Mouse (Mus musculus) left cerebral cortex, postnatal 25 days (tissue): Measurements from ENCODE around the gene Gm44503. TPM values are rescaled to one million over a fixed set of nuclear protein-coding genes. Genes with fewer than 3 reads are reported as not detected.

Experiments used
- DNase-seq, 2 experiments: peaks; one replicate each; pipeline ENCODE4 v3.0.0; 2022; ENCODE audit warnings: low spot score in 2 of 2, mixed read lengths in 1 of 2
- intact Hi-C: fragments of 180-260 bp; cut with DNase I; formaldehyde crosslinking; loops from one replicate; pipeline ENCODE4 v1.15.1; 2025
- total RNA-seq, 2 experiments: library from RNA; stranded (reverse); gene quantifications; 2 replicates each; pipeline ENCODE4 v1.2.3; 2021

Gm44503 gene
- total RNA-seq, 2 experiments from 2014 or later: 0.09 TPM; not detected in 1

DNA sequence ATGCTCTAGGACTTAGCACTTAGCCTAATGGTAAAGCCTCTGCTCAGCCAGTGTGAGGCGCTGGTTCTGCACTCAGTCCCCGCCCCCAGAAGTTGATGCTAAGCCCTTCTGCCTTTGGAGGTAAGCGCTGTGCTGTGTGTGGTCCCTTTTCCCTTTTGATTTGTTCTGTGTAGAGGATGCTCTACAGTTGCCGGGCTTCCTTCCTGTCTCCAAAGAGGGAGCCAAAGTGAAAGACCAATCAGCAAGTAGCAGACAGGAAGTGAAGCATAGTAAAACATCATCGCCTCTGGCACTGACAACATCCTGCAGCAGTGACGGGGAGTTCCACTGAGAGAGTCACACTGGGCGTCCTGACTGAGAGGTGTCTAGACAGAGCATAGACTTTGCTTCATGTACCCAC, 11.2 kb downstream of the Gm44503 start:
- no peak for DNase-seq
- intact Hi-C loops: loop anchor here (2.0 to 5.0 kb wide), 2 partner anchors 72 to 121 kb away; partner anchors contain the start of genes Pigb and Rab27a

DNA sequence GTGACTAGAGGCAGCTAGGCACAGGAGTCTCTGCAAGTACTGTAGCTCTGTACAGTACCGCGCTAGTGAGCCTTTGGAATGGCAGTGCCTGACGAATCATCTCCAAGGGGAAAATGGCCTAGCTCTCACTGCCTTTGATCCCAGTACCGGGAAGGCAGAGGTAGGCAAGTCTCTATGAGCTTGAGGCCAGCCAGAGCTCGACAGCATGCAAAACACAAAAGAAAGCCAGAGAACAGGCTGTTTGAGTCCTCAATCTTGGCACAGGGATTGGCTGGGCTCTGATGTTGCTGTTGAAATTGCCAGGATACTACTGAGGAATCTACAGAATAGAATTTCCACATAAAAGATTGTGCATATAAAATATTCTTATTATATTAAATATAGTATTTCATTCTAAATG, 13.8 kb downstream of the Gm44503 start:
- intact Hi-C loops: loop anchor here (1.0 kb wide), 1 partner anchor 12 kb away; no protein-coding TSS in a partner anchor
- DNase-seq: no peak

DNA sequence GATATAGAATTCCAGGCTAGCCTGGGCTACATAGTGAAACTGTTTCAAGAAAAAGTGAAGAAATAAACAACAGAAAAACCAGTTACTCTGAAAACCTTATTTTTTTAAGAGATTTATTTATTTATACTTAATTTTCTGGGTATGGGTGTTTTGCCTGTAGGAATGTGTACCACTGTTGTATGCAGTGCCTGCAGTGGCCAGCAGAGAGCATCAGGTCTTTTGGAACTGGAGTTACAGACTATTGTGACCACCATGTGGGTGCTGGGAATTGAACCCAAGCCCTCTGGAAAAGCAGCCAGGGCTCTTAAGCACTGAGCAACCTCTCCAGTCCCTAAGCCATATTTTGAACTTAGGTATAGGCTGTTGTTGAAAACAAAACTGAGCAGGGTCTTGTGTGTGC, 14.3 kb downstream of the Gm44503 start:
- no peak for DNase-seq
- intact Hi-C loops: loop anchor here (1.0 kb wide), 1 partner anchor 11 kb away; no protein-coding TSS in a partner anchor

DNA sequence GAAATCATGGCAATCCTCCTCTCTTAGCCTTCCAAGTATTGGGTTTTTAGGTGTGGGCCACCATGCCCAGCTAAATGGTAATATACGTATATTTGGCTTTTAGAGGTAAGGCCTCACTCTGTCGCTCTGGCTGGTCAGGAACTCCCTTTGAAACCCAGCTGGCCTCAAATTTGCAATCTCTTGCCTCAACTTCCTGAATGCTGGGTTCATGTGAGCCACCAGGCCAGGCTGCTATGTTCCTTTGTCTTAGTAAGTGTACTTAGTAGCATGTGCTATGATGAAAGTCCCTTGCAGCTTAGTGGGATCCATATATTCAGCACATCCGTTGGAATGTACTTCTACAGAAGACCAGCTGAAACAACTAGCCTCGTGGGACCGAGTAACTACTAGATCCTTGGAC, 16.1 kb downstream of the Gm44503 start:
- no peak for DNase-seq
- intact Hi-C loops: no loop called here

DNA sequence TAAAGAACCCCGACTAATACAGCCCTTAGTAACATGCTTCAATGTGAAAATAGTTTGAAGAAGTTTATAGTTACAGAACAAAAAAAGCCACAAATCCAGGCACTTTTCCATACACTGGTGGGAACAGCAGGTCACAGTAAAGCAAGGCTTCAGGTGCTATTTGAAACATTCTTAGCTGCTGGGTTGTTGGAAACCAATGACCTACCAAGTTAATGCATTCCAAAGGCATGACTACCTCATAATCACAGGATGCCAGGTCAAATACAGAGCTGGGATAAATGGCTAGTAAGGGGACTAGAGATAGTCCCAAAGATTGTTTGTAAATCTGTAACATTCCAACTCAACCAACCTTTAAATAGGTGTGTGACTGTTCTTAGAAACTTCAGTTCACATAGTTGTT, 16.6 kb downstream of the Gm44503 start:
- DNase-seq: no peak
- intact Hi-C loops: no loop called here

DNA sequence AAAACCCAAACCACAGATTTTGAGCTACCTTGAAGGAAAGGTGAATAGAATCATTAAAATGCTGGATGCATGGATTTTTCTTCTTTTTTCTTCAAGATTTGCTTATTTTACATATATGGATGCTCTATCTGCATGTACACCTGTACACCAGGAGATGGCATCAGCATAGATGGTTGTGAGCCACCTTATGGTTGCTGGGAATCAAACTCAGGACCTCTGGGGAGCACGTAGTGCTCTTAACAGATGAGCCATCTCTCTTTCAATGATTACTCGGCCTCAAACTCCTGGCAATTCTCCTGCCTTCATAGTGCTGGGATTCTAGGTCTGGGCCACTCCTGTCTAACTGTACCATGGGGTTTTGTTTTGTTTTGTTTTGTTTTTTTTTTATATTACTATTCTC, 24.4 kb downstream of the Gm44503 start:
- intact Hi-C loops: no loop called here
- no peak for DNase-seq

DNA sequence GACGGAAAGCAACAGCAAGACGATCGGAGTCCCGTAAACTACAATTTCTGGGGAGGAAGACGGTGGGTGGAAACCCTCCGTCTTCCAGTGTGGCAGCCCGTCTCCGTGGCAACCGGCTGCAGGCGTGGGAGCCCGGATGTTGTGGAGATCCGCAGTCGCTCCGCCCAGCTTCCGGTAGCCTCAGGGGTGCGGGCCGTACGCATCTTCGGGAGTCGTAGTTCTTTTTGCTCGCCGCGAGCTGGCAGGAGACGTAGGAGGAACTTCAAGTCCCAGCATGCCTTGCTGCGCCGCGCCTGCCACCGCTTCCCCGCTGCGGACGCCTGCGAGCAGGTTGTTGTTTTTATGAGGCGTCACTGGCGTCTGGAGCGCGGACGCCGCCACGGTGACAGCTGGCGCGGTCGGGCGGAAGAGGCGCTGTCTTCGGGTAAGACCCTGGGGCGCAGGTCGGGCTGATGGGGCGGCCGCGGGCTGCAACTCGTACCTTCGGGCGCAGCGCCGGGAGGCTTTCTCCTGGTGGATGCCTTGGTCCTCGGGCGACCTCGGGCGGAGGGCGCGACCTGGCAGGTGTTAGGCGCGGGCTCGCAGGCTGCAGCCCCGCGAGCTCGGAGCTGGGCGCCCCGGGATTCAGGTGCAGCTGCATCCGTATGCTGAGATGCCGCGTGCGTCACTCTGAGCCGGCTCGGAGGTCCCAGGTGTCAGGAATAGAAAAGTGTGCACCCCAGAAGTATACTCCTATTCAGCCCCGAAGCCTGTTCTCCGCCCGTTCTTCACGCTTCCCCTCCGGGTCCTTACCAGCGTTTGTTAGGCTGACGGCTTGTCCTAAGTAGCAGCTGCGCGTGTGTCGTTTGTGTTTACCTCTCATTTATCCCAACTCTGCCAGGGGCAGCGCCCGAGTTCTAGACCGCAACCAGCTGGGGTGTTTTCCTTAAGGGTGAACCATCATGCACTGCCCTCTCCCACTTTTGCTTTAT, 26.9 kb downstream of the Gm44503 start, which contains the start of the genes Ccpg1os and Ccpg1:
Gene Ccpg1os, minus strand, starts transcription at position 133 of the 971 bp plus-strand sequence.
Gene Ccpg1, plus strand, starts transcription at position 180 of the 971 bp plus-strand sequence.
- DNase-seq: peak; percentile 98 to 99
- intact Hi-C loops: no loop called here

DNA sequence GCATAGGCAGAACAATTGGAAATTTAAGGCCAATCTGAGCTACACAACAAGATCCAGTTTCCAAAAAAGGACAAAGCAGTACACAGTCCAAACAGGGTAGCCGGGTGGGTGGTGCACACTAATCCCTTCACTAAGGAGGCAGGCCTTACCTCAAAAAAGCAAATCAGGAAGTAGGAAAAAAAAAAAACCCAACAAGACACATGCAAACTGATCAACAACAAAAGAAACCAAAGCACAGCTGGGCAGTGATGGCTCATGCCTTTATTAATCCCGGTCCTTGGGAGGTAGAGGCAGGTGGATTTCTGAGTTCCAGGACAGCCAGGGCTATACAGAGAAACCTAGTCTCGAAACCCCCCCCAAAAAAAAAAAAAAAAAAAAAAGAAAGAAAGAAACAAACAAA, 29.1 kb downstream of the Gm44503 start:
- no peak for DNase-seq
- intact Hi-C loops: no loop called here

DNA sequence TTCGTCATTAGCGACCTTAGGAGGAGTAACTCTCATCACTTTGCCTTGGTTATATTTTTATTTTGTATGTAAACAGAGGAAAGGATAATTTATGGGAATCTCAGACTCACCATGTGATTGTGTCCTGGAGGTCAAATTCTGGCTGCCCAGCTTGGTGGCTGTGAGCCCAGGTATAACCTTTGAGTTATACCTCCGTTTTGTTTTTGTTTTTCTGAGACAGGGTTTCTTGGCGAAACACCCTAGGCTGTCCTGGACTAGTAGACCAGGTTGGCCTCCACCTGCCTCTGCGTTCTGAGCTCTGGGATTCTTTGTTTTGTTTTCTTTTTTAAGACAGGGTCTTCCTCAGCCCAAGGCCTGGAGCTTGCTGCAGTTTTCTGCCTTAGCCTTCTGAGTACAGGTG, 30.1 kb downstream of the Gm44503 start:
- no peak for DNase-seq
- intact Hi-C loops: no loop called here

DNA sequence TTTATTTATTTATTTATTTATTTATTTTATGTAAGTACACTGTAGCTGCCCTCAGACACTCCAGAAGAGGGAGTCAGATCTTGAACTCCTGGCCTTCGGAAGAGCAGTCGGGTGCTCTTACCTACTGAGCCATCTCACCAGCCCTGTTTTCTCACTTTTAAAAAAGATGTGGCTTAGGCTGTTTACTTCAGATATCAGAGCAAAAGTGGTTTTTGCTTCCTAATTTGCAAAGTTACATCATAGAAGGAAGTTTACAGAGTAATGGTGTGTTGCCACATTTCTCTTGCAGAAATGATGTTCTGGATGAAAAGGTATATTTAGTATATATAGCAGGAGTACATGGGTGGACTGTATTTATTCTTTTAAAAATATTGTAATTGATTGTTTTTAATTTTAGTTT, 32.8 kb downstream of the Gm44503 start:
- no peak for DNase-seq
- intact Hi-C loops: no loop called here

DNA sequence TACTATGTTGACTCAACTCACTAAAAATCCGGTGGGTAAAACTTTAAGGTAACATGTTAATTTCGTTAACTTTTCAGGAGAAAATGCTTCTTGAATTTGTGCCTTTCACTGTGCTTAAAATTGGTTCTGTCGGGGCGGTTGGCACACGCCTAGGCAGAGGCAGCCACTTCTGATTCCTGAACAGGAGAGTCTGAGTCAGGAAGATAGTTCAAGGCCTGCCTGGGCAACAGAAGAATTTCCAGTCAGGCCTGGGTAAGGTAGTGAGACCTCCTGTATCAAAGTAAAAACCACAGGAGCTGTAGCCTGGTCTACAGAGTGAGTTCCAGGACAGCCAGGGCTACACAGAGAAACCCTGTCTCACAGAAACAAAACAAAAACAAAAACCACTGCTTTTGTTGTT, 33.9 kb downstream of the Gm44503 start:
- DNase-seq: no peak
- intact Hi-C loops: no loop called here

DNA sequence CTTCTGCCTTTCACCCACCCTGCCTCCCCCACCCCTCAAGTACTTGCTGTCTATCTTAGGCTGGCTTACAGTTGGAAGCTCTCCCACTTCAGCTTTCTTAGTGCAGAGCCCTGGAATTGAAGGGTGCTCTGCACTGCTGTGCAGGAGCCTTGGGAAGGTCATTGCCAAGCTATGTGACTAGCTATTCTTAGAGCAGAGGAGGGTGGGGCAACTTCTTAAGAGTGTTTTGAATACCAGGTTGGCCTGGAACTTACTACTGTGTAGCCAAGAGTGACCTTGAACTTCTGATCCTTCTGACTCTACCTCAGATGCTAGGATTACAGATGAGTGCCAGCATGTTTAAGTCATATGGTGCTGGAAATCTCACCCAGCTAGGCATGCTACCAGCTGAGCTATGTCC, 37.5 kb downstream of the Gm44503 start:
- no peak for DNase-seq
- intact Hi-C loops: no loop called here

DNA sequence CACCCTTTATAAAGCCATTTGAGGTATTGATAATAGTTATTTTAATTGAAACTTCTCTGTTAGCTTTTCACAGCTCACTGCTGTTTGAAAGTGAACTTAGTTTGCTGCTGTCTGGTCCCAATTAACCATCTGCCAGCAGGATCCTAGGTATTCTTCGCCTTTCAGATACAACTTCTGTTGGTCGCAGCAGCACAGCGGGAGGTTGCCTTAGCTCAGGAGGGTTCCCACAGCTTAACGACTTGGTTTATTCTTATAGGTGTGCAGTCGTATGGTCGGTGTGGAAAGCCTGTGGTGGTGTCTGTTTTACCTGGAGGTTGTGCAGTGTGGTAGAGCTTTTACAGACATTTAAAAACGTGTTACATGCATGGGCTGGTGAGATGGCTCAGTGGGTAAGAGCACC, 38.2 kb downstream of the Gm44503 start:
- DNase-seq: no peak
- intact Hi-C loops: no loop called here

DNA sequence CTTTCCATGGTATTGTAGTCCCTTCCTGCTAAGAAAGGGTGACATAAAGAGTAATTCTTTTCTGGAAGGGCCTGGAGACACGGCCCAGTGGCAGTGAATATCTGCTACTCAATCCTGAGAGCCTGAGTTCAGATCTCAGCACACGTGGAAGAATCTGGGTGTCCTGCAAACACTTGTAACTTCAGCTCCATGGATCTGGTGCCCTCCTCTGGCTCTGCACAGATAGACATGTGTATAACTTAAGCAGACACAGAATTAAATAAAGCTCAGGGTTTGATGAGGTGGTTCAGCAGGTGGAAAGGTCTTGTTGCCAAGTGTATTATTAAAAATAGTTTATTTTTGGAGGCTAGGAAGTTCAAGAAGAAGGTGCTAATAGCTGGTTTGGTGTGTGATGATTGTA, 41.8 kb downstream of the Gm44503 start:
- intact Hi-C loops: no loop called here
- no peak for DNase-seq

DNA sequence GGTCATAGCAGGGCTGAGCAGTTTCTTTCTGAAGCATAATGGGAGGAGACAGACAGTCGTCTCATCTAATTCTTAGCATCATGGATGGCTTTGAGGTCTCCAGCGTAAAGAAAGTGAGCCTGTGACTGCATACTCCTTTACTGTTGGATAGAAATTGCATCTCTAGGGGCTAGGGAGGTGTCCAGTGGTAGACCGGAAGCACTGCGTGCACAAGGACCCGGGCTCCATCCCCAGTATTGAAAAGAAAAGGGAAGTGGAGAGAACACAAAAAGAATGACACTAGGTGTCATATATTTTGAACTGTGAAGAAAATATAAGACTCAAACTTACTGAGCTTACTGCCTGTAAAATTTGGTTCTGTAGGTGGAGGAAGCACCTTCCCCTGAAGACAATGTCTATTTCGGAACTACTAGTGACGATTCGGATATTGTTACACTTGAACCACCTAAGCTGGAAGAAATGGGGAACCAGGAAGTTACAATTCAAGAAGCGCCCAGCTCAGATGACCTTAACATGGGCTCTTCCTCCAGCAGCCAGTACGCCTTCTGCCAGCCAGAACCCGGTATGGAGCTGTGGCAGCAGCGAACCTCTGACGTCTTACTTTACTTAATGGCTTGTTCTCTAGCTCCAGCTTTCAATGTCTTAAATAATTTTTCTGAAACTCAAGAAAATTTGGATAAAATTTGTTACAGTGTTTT, 42.8 kb downstream of the Gm44503 start:
- no peak for DNase-seq
- intact Hi-C loops: no loop called here

DNA sequence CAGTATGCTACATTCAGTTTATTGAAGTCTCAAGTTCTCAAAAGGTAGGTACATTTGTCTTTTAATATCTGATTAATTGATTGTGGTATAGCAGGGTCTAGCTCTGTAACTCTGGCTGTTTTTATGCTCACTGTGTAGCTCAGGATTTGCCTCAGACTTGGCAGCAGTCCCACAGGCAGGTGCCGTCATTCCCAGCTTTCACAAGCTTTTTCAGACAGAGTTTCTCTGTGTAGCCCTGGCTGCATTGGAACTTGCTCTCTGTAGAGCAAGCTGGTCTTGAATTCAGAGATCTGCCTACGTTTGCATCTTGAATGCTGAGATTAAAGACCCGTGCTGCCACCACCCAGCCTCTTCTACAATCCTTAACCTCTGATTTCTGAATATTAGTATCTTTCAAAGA, 43.5 kb downstream of the Gm44503 start:
- no peak for DNase-seq
- intact Hi-C loops: no loop called here

DNA sequence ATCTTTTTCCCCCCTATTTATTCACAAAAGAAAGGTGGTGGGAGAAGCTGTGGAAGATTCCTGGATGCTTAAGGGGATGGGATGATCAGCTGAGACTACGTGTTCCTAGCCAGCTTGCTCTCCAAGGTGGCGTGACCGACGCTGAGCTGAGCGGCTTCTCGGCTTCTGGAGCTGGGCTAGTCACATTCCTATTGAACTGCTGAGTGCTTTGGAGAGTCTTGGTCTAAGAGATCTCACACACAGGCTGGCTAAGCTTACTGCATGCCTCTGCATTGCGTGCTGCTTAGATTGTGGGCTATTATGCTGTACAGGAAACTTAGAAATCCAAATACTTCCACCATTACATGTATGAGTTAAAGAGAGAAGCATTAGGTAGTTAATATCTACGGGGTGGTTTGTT, 45.4 kb downstream of the Gm44503 start:
- DNase-seq: no peak
- intact Hi-C loops: no loop called here

DNA sequence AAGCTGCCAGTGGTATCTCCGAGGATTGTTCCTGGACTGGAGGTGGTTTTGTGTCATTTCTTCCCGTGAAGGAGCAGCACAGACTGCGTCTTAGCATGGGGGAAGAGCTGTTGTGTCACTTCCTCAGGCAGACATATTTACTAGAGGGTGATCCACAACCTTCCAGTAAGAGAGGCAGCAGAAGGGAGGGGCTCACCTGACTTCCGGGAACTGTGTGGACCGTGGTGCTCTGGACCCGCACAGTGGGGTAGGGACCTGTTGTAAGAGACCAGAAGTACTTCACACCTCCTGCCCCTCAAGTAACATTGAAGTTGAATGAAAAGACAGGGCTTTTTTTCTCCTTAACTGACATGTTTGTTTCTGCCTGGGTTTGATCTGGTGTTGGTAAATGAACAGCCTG, 46.5 kb downstream of the Gm44503 start:
- no peak for DNase-seq
- intact Hi-C loops: no loop called here

DNA sequence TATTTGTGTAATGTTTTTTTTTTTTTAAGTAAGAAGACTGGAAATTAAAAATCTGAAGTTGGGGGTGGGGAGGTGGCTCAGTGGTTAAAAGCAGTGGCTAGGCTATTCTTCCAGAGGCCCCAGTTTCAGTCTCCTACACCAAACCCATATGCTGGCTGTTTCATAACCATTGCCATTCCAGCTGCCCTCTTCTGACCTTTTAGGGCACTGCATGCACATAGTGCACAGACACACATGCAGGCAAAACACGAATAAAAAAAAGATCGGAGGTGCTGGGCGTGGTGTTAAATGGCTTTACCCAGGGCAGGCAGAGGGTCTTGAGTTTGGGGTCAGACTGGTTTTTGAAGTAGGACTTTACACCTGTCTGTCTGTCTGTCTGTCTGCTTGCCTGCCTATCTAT, 47.5 kb downstream of the Gm44503 start:
- intact Hi-C loops: no loop called here

DNA sequence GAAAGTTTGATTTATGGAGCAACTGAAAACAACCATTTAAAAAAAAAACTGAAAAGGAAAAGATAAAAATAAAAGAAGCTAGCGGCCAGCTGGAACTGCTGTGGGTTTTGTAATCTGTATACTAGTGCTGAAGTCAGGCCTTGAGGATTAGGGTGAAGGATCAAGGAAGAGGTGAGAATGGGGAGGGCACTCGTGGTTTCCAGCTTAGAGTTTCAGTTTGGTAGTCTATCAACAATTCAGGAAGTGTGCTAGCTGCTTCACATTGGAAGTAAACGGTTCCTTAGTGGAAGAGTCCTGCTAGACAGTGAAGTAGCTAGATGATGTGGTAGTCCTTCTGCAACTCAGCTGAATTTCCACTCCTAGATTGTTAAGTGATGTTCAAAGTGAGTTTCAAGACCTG, 49.7 kb downstream of the Gm44503 start:
- DNase-seq: no peak
- intact Hi-C loops: no loop called here

More for the DNA sequence above, 47.5 kb downstream of the Gm44503 start:
- DNase-seq: no peak

DNA sequence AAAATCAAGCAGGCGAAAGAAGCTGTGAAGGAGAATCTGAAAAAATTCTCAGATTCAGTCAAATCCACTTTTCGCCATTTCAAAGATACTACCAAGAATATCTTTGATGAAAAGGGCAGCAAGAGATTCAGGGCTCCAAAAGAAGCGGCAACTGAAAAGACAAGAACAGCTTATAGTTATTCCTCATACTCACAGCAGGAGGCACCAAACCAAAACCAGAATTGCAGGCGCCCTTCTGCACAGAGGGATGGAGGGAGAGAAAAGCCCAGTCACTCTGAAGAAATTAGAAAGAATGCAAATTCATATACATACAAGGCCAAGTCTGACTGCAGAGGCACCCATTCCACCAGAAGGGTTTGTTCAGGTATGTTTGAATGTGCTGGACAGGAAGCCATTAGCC, 54.0 kb downstream of the Gm44503 start:
- intact Hi-C loops: no loop called here
- no peak for DNase-seq
